Mouse (Mus musculus) E14TG2a.4 (cell line): ENCODE results near the gene Nos1.
A peak's percentile ranks its signal among the peaks of the same experiment; 100 is the strongest.

ENCODE experiments used
- CTCF ChIP-seq: conservative IDR thresholded peaks from 2 replicates; pipeline ENCODE4 v1.5.1; 2014; ENCODE audit warnings: low read length
- NANOG ChIP-seq: IDR thresholded peaks from 2 replicates; pipeline ENCODE4 v1.6.1; 2014; ENCODE audit warnings: borderline replicate concordance, low read length, mixed read lengths

- TF ChIP-seq CTCF (peak; percentile 20; the same call in 1 of the 2 replicates), NANOG (no peak)
Measured at GRCm38 (mm10) chr5:117900921-117901705, 120.3 kb downstream of the Nos1 start.
